Mouse (Mus musculus): ENCODE results near the gene Rfng. TPM values are rescaled to one million over a fixed set of nuclear protein-coding genes. Genes with fewer than 3 reads are reported as not detected.

The Rfng gene
- polyA plus RNA-seq, 1 experiment from 2014 or later: 83.9 TPM

GRCm38 (mm10) chr11:120819556-120819955 lies 35.5 kb upstream of the Rfng start:
- no peak for DNase-seq
- H3K4me3 ChIP-seq (replicated peaks; ENCODE audit: low read depth, low read length): no peak overlapping the region
- H3K36me3 ChIP-seq (ENCODE audit: control insufficient read depth, insufficient read depth, low read length): peaks cover 75% of the 10 kb centered on the region
- no peaks in the 10 kb centered on the region for H3K9me3 ChIP-seq (ENCODE audit: control insufficient read depth, low read length)
- 94% methylated on average over 6 of the region's 6 CpGs for WGBS
- no peak overlapping the region for H3K27ac ChIP-seq (replicated peaks; ENCODE audit: low read depth, low read length)
- ATAC-seq (ENCODE audit: low FRiP score, low TSS enrichment): no peak
- H3K4me1 ChIP-seq (ENCODE audit: control insufficient read depth, insufficient read depth, low read length): peaks cover 23% of the 10 kb centered on the region
- no peaks in the 10 kb centered on the region for H3K27me3 ChIP-seq (ENCODE audit: control insufficient read depth, insufficient read depth, low read length)
- no peak overlapping the region for H3K4me2 ChIP-seq (ENCODE audit: low read length)
- no peak overlapping the region for H3K9ac ChIP-seq (replicated peaks; ENCODE audit: low read length)

- DNase-seq (no peak), ATAC-seq (ENCODE audit: low FRiP score, low TSS enrichment) (no peak)
- H3K9ac ChIP-seq (replicated peaks; ENCODE audit: low read length): no peak overlapping the region
- no peaks in the 10 kb centered on the region for H3K27me3 ChIP-seq (ENCODE audit: control insufficient read depth, insufficient read depth, low read length)
- H3K4me2 ChIP-seq (ENCODE audit: low read length): no peak overlapping the region
- 95% methylated on average over 13 of the region's 13 CpGs for WGBS
- H3K4me3 ChIP-seq (replicated peaks; ENCODE audit: low read depth, low read length): no peak overlapping the region
- H3K36me3 ChIP-seq (ENCODE audit: control insufficient read depth, insufficient read depth, low read length): peaks cover 88% of the 10 kb centered on the region
- H3K27ac ChIP-seq (replicated peaks; ENCODE audit: low read depth, low read length): no peak overlapping the region
- H3K4me1 ChIP-seq (ENCODE audit: control insufficient read depth, insufficient read depth, low read length): peaks cover 23% of the 10 kb centered on the region
- H3K9me3 ChIP-seq (ENCODE audit: control insufficient read depth, low read length): no peaks in the 10 kb centered on the region
Observed at GRCm38 (mm10) chr11:120818251-120818650, 34.2 kb upstream of the Rfng start.

- H3K27ac ChIP-seq (replicated peaks; ENCODE audit: low read depth, low read length): no peak overlapping the region
- no peak overlapping the region for H3K9ac ChIP-seq (replicated peaks; ENCODE audit: low read length)
- H3K4me1 ChIP-seq (ENCODE audit: control insufficient read depth, insufficient read depth, low read length): peaks cover 15% of the 10 kb centered on the region
- DNase-seq (no peak), ATAC-seq (ENCODE audit: low FRiP score, low TSS enrichment) (no peak)
- H3K4me2 ChIP-seq (ENCODE audit: low read length): no peak overlapping the region
- 96% methylated on average over 6 of the region's 6 CpGs for WGBS
- peaks cover 97% of the 10 kb centered on the region for H3K36me3 ChIP-seq (ENCODE audit: control insufficient read depth, insufficient read depth, low read length)
- H3K4me3 ChIP-seq (replicated peaks; ENCODE audit: low read depth, low read length): no peak overlapping the region
- H3K9me3 ChIP-seq (ENCODE audit: control insufficient read depth, low read length): no peaks in the 10 kb centered on the region
- H3K27me3 ChIP-seq (ENCODE audit: control insufficient read depth, insufficient read depth, low read length): no peaks in the 10 kb centered on the region
Observed at GRCm38 (mm10) chr11:120817358-120817757, 33.4 kb upstream of the Rfng start.

GRCm38 (mm10) chr11:120812068-120812467 lies 28.1 kb upstream of the Rfng start:
- H3K4me1 ChIP-seq (ENCODE audit: control insufficient read depth, insufficient read depth, low read length): no peaks in the 10 kb centered on the region
- peaks cover 100% of the 10 kb centered on the region for H3K36me3 ChIP-seq (ENCODE audit: control insufficient read depth, insufficient read depth, low read length)
- H3K9ac ChIP-seq (replicated peaks; ENCODE audit: low read length): no peak overlapping the region
- DNase-seq: no peak
- WGBS: 96% methylated on average over 16 of the region's 16 CpGs
- no peaks in the 10 kb centered on the region for H3K9me3 ChIP-seq (ENCODE audit: control insufficient read depth, low read length)
- no peaks in the 10 kb centered on the region for H3K27me3 ChIP-seq (ENCODE audit: control insufficient read depth, insufficient read depth, low read length)
- no peak overlapping the region for H3K27ac ChIP-seq (replicated peaks; ENCODE audit: low read depth, low read length)
- H3K4me3 ChIP-seq (replicated peaks; ENCODE audit: low read depth, low read length): no peak overlapping the region
- H3K4me2 ChIP-seq (ENCODE audit: low read length): no peak overlapping the region
- no peak for ATAC-seq (ENCODE audit: low FRiP score, low TSS enrichment)

GRCm38 (mm10) chr11:120808010-120808409 lies 24.0 kb upstream of the Rfng start:
- ATAC-seq (ENCODE audit: low FRiP score, low TSS enrichment) (no peak), DNase-seq (no peak)
- Histone ChIP-seq H3K27ac (replicated peaks; ENCODE audit: low read depth, low read length) (no peak overlapping the region), H3K27me3 (ENCODE audit: control insufficient read depth, insufficient read depth, low read length) (no peaks in the 10 kb centered on the region), H3K4me2 (ENCODE audit: low read length) (no peak overlapping the region), H3K4me3 (replicated peaks; ENCODE audit: low read depth, low read length) (no peak overlapping the region), H3K36me3 (ENCODE audit: control insufficient read depth, insufficient read depth, low read length) (peaks cover 83% of the 10 kb centered on the region), H3K9ac (replicated peaks; ENCODE audit: low read length) (no peak overlapping the region), H3K4me1 (ENCODE audit: control insufficient read depth, insufficient read depth, low read length) (no peaks in the 10 kb centered on the region), H3K9me3 (ENCODE audit: control insufficient read depth, low read length) (no peaks in the 10 kb centered on the region)
- 95% methylated on average over 12 of the region's 12 CpGs for WGBS

GRCm38 (mm10) chr11:120805375-120806298 lies 21.6 kb upstream of the Rfng start:
- Histone ChIP-seq H3K9ac (replicated peaks; ENCODE audit: low read length) (no peak overlapping the region), H3K9me3 (ENCODE audit: control insufficient read depth, low read length) (no peaks in the 10 kb centered on the region), H3K36me3 (ENCODE audit: control insufficient read depth, insufficient read depth, low read length) (peaks cover 59% of the 10 kb centered on the region), H3K27me3 (ENCODE audit: control insufficient read depth, insufficient read depth, low read length) (no peaks in the 10 kb centered on the region), H3K27ac (replicated peaks; ENCODE audit: low read depth, low read length) (no peak overlapping the region), H3K4me1 (ENCODE audit: control insufficient read depth, insufficient read depth, low read length) (no peaks in the 10 kb centered on the region), H3K4me2 (ENCODE audit: low read length) (no peak overlapping the region), H3K4me3 (replicated peaks; ENCODE audit: low read depth, low read length) (no peak overlapping the region)
- DNase-seq: no peak
- ATAC-seq (ENCODE audit: low FRiP score, low TSS enrichment): no peak
- WGBS: 89% methylated on average over 7 of the region's 7 CpGs

GRCm38 (mm10) chr11:120804769-120805168 lies 20.8 kb upstream of the Rfng start:
- H3K27ac ChIP-seq (replicated peaks; ENCODE audit: low read depth, low read length): no peak overlapping the region
- no peak overlapping the region for H3K9ac ChIP-seq (replicated peaks; ENCODE audit: low read length)
- no peaks in the 10 kb centered on the region for H3K9me3 ChIP-seq (ENCODE audit: control insufficient read depth, low read length)
- no peaks in the 10 kb centered on the region for H3K4me1 ChIP-seq (ENCODE audit: control insufficient read depth, insufficient read depth, low read length)
- H3K27me3 ChIP-seq (ENCODE audit: control insufficient read depth, insufficient read depth, low read length): no peaks in the 10 kb centered on the region
- H3K36me3 ChIP-seq (ENCODE audit: control insufficient read depth, insufficient read depth, low read length): peaks cover 51% of the 10 kb centered on the region
- H3K4me2 ChIP-seq (ENCODE audit: low read length): no peak overlapping the region
- no peak for DNase-seq
- H3K4me3 ChIP-seq (replicated peaks; ENCODE audit: low read depth, low read length): no peak overlapping the region
- ATAC-seq (ENCODE audit: low FRiP score, low TSS enrichment): no peak
- WGBS: 72% methylated on average over 4 of the region's 4 CpGs

- H3K27me3 ChIP-seq (ENCODE audit: control insufficient read depth, insufficient read depth, low read length): no peaks in the 10 kb centered on the region
- ATAC-seq (ENCODE audit: low FRiP score, low TSS enrichment) (no peak), DNase-seq (no peak)
- H3K36me3 ChIP-seq (ENCODE audit: control insufficient read depth, insufficient read depth, low read length): peaks cover 46% of the 10 kb centered on the region
- H3K9ac ChIP-seq (replicated peaks; ENCODE audit: low read length): no peak overlapping the region
- H3K9me3 ChIP-seq (ENCODE audit: control insufficient read depth, low read length): no peaks in the 10 kb centered on the region
- WGBS: 74% methylated on average over 7 of the region's 7 CpGs
- no peak overlapping the region for H3K4me2 ChIP-seq (ENCODE audit: low read length)
- no peak overlapping the region for H3K27ac ChIP-seq (replicated peaks; ENCODE audit: low read depth, low read length)
- H3K4me1 ChIP-seq (ENCODE audit: control insufficient read depth, insufficient read depth, low read length): no peaks in the 10 kb centered on the region
- no peak overlapping the region for H3K4me3 ChIP-seq (replicated peaks; ENCODE audit: low read depth, low read length)
Observed at GRCm38 (mm10) chr11:120804274-120804673, 20.3 kb upstream of the Rfng start.

Data from midbrain, embryonic 14.5 days (tissue).